Mouse (Mus musculus) gastrocnemius, adult 2 months (tissue): Measurements from ENCODE around the gene Wfdc15b. TPM values are rescaled to one million over a fixed set of nuclear protein-coding genes. Genes with fewer than 3 reads are reported as not detected.

Experiments used
- DNase-seq: peaks from one replicate; pipeline ENCODE4 v3.0.0; 2022
- H3K27ac ChIP-seq: fragments of 200-600 bp; 2 replicates; pipeline ENCODE4 v1.8.1; 2022; ENCODE audit warnings: mild to moderate bottlenecking
- H3K4me3 ChIP-seq: fragments of 200-600 bp; 2 replicates; pipeline ENCODE4 v1.8.1; 2022; ENCODE audit warnings: mild to moderate bottlenecking, moderate library complexity
- CTCF ChIP-seq: fragments of 200-600 bp; IDR thresholded peaks from 2 replicates; pipeline ENCODE4 v1.8.1; 2022; ENCODE audit warnings: antibody characterized with exemption, mild to moderate bottlenecking, moderate library complexity
- intact Hi-C: fragments of 180-260 bp; cut with DNase I; formaldehyde crosslinking; loops from one replicate; pipeline ENCODE4 v1.15.1; 2025
- total RNA-seq, 2 experiments: library from RNA; stranded (reverse); gene quantifications; 2 replicates each; pipeline ENCODE4 v1.2.3; 2021

Gene Wfdc15b
- total RNA-seq, 2 experiments from 2014 or later: not detected

GRCm38 (mm10) chr2:164170902-164171301 is 50.6 kb downstream of the Wfdc15b start, which contains the start of gene Kcns1:
Kcns1 (minus strand) TSS chr2:164171113.
- no peak for TF ChIP-seq CTCF
- DNase-seq: no peak
- no peak within 1 kb of the TSS for H3K27ac ChIP-seq
- intact Hi-C loops: no loop called here
- peak within 1 kb of the TSS; percentile 62 for H3K4me3 ChIP-seq

- TF ChIP-seq CTCF: no peak
- DNase-seq: no peak
- peak overlapping the region; percentile 62; the same call in 1 of the 2 replicates for H3K4me3 ChIP-seq
- intact Hi-C loops: no loop called here
- no peak overlapping the region for H3K27ac ChIP-seq
Observed at GRCm38 (mm10) chr2:164170326-164170725, 51.1 kb downstream of the Wfdc15b start.

GRCm38 (mm10) chr2:164168571-164168946 is 52.9 kb downstream of the Wfdc15b start:
- no peak for TF ChIP-seq CTCF
- H3K27ac ChIP-seq: no peak overlapping the region
- peak overlapping the region; percentile 37 for H3K4me3 ChIP-seq
- intact Hi-C loops: no loop called here
- no peak for DNase-seq

- intact Hi-C loops: no loop called here
- TF ChIP-seq CTCF: no peak
- no peak for DNase-seq
- peak overlapping the region; percentile 37 for H3K4me3 ChIP-seq
- H3K27ac ChIP-seq: no peak overlapping the region
Observed at GRCm38 (mm10) chr2:164167752-164168570, 53.5 kb downstream of the Wfdc15b start.

- no peak overlapping the region for H3K27ac ChIP-seq
- DNase-seq: no peak
- intact Hi-C loops: no loop called here
- no peak overlapping the region for H3K4me3 ChIP-seq
- TF ChIP-seq CTCF: no peak
Observed at GRCm38 (mm10) chr2:164164941-164165340, 56.5 kb downstream of the Wfdc15b start.

Other genes with a start within 250 kb of the Wfdc15b start
- gene Ywhab, start 226.7 kb downstream of the Wfdc15b start, total RNA-seq: 10 to 100 TPM; 34.7 to 44.4 TPM
- not detected for gene Pabpc1l, start 196.2 kb downstream of the Wfdc15b start, total RNA-seq
- gene Stk4, start 151.3 kb downstream of the Wfdc15b start, total RNA-seq: 1 to 10 TPM; 6.8 to 8.7 TPM
- 10 to 100 TPM; 12.5 to 16.3 TPM for gene Tomm34, start 150.5 kb downstream of the Wfdc15b start, total RNA-seq
- 1 to 10 TPM in 1 of 2 experiments, under 1 TPM in 1; 0.31 to 1.0 TPM for gene Kcns1, start 50.5 kb downstream of the Wfdc15b start, total RNA-seq
- gene Wfdc5, start 38.9 kb downstream of the Wfdc15b start, total RNA-seq: not detected
- gene Wfdc12, start 31.1 kb downstream of the Wfdc15b start, total RNA-seq: not detected
- not detected for gene Wfdc15a, start 21.5 kb downstream of the Wfdc15b start, total RNA-seq
- gene Svs2, start 16.8 kb upstream of the Wfdc15b start, total RNA-seq: not detected
- gene Svs3b, start 35.0 kb upstream of the Wfdc15b start, total RNA-seq: not detected
- gene Svs4, start 56.8 kb upstream of the Wfdc15b start, total RNA-seq: not detected
- not detected for gene Svs3a, start 67.6 kb upstream of the Wfdc15b start, total RNA-seq
- gene Svs6, start 95.1 kb upstream of the Wfdc15b start, total RNA-seq: not detected
- not detected for gene Svs5, start 111.1 kb upstream of the Wfdc15b start, total RNA-seq
- gene Slpi, start 167.4 kb upstream of the Wfdc15b start, total RNA-seq: under 1 TPM in 1 of 2 experiments, not detected in 1; 0.45 TPM
- gene Rbpjl, start 181.5 kb upstream of the Wfdc15b start, total RNA-seq: not detected
- gene Matn4, start 183.5 kb upstream of the Wfdc15b start, total RNA-seq: 1 to 10 TPM in 1 of 2 experiments, under 1 TPM in 1; 0.56 to 1.7 TPM
- gene Sdc4, start 222.2 kb upstream of the Wfdc15b start, total RNA-seq: 10 to 100 TPM; 39.8 to 95.4 TPM
- gene Sys1, start 235.3 kb upstream of the Wfdc15b start, total RNA-seq: 10 to 100 TPM; 21.7 to 24.7 TPM
- 1 to 10 TPM; 7.6 to 9.4 TPM for gene Gm20458, start 239.3 kb upstream of the Wfdc15b start, total RNA-seq